Mouse (Mus musculus): ENCODE data around the gene Fam184b. TPM values are rescaled to one million over a fixed set of nuclear protein-coding genes. Genes with fewer than 3 reads are reported as not detected.

The Fam184b gene
- 0.79 and 0.83 TPM in 2 replicates for polyA plus RNA-seq (2016; fragmentation: Nextera tagmentation; extraction: Ambion mirVana)

DNA sequence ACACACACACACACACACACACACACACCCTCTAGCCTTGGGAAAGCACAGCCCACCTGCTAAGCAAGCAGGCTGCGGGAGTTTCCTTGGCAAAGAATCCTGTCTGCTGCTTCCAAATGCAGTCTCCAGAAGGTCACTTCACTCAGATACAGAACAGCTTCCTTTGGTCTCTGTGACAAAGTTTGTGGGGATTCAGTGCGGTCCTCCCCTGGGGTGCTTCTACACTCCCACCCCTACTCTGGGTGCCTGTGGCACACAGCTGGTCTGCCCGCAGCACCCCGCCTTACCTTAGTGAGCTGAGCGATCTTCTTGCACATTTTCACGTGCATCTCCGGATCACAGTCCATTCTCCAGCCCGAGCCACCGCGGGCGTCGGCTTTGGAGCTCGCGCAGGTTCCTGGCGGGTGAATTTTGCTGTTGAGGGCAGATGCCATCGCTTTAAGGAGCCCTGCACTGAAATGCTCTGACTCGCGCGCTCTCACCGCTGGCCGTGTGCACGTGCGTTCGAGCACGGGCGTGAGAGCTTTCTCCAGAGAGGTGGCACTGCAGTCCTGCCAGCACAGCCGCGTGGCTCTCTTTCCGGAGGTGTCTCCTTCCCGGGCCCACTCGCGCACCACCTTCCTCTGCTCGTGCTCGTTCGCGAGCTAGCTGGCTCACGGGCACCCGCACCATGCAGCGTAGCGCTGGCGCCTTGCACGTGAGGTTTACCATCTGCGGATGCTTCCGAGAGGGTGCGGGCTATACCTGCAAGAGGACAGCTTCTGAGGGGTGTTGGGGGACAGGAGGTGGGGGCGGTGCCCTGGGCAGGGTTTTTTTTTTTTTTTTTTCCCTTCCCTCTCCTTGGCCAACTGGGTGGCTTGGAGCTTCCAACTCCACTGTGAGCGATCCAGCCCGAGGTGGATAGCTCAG, at the start of gene Fam184b:
Gene Fam184b (minus strand): TSS at position 809 of the 909 bp plus-strand sequence.
- WGBS, result under 1% methylated on average over 48 of the region's 48 CpGs

DNA sequence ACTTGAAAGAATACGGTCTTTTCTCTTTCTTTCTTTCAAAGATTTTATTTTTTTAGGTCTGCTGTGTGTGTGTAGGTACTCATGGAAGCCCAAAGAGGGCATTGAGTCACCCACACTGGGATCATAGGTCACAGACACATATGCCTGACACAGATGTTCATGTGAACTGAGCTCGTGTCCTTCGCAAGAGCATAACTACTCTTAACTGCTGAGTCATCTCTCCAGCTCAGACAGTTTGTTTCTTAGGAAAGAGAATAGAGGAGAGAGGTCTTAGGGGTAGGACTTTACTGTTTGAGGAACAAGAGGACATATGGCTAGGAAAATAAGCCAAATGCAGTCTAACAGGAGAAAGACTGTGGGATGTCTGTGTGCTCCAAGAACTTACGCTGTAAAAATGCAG, 49.7 kb upstream of the Fam184b start:
- Histone ChIP-seq H3K36me3 (peaks cover 3% of the 10 kb centered on the region), H3K9ac (no peak overlapping the region), H3K4me2 (replicated peaks) (no peak overlapping the region), H3K4me3 (no peak overlapping the region), H3K9me3 (replicated peaks) (no peaks in the 10 kb centered on the region), H3K4me1 (no peaks in the 10 kb centered on the region), H3K27ac (no peak overlapping the region), H3K27me3 (no peaks in the 10 kb centered on the region)
- ATAC-seq (ENCODE audit: low FRiP score), result no peak
- WGBS, result 92% methylated on average over 4 of the region's 4 CpGs

More for the DNA sequence above, at the start of gene Fam184b:
- Histone ChIP-seq H3K9me3 (replicated peaks) (no peaks in the 10 kb centered on the region), H3K27ac (no peak within 1 kb of the TSS), H3K4me1 (peaks cover 9% of the 10 kb centered on the region), H3K4me3 (peak within 1 kb of the TSS; percentile 64), H3K36me3 (no peaks in the 10 kb centered on the region), H3K4me2 (replicated peaks) (peak within 1 kb of the TSS; percentile 94), H3K27me3 (peaks cover 14% of the 10 kb centered on the region), H3K9ac (peak within 1 kb of the TSS; percentile 66)
- peak; percentile 93 for ATAC-seq (ENCODE audit: low FRiP score)

DNA sequence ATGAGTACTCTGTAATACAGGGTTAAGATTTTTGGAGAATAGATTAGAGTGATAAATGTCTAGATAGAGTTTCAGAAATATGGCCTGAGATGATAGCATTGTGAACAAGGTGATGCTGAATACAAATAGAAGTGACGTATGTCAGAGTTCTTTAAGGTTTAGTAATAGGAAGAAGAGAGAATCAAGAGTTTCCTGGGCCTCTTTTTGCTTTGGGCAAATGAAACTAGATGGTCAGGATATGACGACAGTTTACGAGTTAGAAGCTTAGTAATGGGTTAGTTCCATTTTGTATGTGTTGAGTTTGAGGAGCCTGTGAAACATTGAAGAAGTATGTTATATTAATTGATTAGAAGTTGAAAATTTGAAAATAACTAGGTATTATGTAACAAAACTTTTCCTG, 46.8 kb upstream of the Fam184b start:
- Histone ChIP-seq H3K4me2 (replicated peaks) (no peak overlapping the region), H3K27me3 (no peaks in the 10 kb centered on the region), H3K9ac (no peak overlapping the region), H3K27ac (no peak overlapping the region), H3K4me3 (no peak overlapping the region), H3K4me1 (no peaks in the 10 kb centered on the region), H3K36me3 (peaks cover 4% of the 10 kb centered on the region), H3K9me3 (replicated peaks) (no peaks in the 10 kb centered on the region)
- 92% methylated on average over 3 of the region's 3 CpGs for WGBS
- no peak for ATAC-seq (ENCODE audit: low FRiP score)

DNA sequence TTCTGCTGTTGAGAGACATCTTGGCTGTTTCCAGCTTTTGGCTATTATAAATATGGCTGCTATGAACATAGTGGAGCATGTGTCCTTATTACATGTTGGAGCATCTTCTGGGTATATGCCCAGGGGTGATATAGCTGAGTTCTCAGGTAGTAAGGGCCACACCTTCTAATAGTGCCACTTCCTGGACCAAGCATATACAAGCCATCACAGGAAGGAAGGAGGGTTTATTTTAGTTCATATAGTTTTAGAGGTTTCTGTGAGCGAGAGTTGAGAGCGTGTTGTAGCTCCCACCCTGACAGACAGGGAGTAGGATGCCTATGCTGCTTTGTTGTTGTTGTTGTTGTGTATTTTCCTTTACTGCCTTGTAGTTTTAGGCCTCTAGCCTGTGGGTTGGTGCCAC, 45.8 kb upstream of the Fam184b start:
- H3K36me3 ChIP-seq, result peaks cover 4% of the 10 kb centered on the region
- H3K4me3 ChIP-seq, result no peak overlapping the region
- H3K9ac ChIP-seq, result no peak overlapping the region
- 98% methylated on average over 2 of the region's 2 CpGs for WGBS
- H3K9me3 ChIP-seq (replicated peaks), result no peaks in the 10 kb centered on the region
- H3K4me1 ChIP-seq, result no peaks in the 10 kb centered on the region
- no peak overlapping the region for H3K4me2 ChIP-seq (replicated peaks)
- H3K27ac ChIP-seq, result no peak overlapping the region
- ATAC-seq (ENCODE audit: low FRiP score), result no peak
- no peaks in the 10 kb centered on the region for H3K27me3 ChIP-seq

DNA sequence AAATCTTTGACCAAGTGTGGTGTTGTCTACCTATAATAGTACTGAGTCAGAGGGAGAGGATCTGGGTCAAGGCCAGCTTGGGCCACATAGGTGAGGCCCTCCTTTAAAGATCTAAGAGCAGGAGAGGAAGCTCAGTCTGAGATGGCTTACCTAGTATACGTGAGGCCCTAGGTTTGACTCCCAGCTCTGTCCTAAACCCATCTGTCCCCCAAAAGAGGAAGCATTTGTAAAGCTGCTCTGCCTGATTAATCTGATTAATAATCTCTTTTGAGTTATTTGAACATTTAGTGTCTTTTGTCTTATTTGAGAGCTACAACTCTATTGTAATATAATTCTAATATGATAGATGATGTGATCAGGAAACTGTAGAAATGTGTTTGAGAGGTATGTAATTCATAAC, 44.0 kb upstream of the Fam184b start:
- Histone ChIP-seq H3K27me3 (no peaks in the 10 kb centered on the region), H3K4me1 (no peaks in the 10 kb centered on the region), H3K4me3 (no peak overlapping the region), H3K36me3 (peaks cover 7% of the 10 kb centered on the region; the same call in 1 of the 2 replicates), H3K9me3 (replicated peaks) (no peaks in the 10 kb centered on the region), H3K27ac (no peak overlapping the region), H3K4me2 (replicated peaks) (no peak overlapping the region), H3K9ac (no peak overlapping the region)
- 94% methylated on average over 1 of the region's 1 CpGs for WGBS
- no peak for ATAC-seq (ENCODE audit: low FRiP score)

DNA sequence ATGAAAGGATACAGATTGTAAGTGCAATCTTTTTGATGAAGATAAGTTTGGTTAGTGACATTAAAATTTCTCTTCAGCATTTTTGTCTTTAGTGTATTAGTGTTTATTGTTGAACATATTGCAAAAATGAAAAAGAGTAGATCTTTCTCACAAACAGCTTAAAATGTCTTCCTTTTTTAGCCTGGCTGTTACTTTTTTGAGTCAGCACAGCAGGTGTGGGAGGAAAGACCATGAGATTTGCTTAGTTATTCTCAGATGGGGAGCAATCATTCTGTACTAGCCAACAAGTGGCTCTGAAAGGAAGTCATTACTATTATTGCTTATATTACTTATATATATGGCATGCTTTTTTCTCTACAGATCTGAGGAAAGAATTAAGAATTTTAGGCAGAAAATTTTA, 40.5 kb upstream of the Fam184b start:
- H3K27me3 ChIP-seq, result no peaks in the 10 kb centered on the region
- H3K4me2 ChIP-seq (replicated peaks), result no peak overlapping the region
- peaks cover 13% of the 10 kb centered on the region for H3K36me3 ChIP-seq
- no peaks in the 10 kb centered on the region for H3K9me3 ChIP-seq (replicated peaks)
- H3K9ac ChIP-seq, result no peak overlapping the region
- no peak overlapping the region for H3K4me3 ChIP-seq
- ATAC-seq (ENCODE audit: low FRiP score), result no peak
- no peak overlapping the region for H3K27ac ChIP-seq
- H3K4me1 ChIP-seq, result no peaks in the 10 kb centered on the region

DNA sequence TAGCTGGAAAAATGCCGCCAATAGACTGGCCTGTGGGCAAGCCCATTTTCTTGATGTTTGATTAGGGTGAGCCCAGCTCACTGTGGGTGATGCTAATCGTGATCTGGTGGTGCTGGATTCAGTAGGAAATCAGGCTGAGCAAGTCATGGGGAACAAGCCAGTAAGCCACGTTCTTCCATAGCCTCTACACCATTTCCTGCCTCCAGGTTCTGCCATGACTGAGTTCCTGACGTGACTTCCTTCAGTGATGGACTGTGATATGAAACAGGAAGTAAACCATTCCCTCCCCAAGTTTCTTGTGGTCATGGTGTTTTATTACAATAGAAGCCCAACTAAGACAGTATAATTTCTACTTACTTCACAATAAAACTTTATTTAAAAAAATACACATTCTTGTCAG, 38.2 kb upstream of the Fam184b start:
- Histone ChIP-seq H3K27me3 (no peaks in the 10 kb centered on the region), H3K27ac (no peak overlapping the region), H3K9me3 (replicated peaks) (no peaks in the 10 kb centered on the region), H3K9ac (no peak overlapping the region), H3K4me3 (no peak overlapping the region), H3K36me3 (peaks cover 9% of the 10 kb centered on the region; the same call in 1 of the 2 replicates), H3K4me1 (no peaks in the 10 kb centered on the region), H3K4me2 (replicated peaks) (no peak overlapping the region)
- 79% methylated on average over 4 of the region's 4 CpGs for WGBS
- ATAC-seq (ENCODE audit: low FRiP score), result no peak

DNA sequence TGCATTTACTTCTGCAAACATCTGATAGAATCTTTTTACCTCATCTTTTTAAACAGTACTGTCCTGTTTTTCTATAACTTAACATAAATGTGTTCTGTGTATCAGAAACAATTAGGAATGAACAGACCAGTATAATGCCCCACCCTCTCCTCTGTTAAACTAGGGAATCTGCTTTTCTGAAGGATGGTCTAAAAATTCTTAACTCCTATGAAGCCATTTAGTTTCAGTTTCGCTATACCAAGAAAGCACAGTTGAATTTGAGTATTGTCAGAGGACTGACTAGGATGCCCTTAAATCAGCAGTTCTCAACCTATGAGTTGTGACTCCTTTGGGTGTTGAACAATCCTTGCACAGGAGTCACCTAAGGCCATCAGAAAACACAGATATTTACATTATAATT, 35.6 kb upstream of the Fam184b start:
- Histone ChIP-seq H3K4me1 (peaks cover 8% of the 10 kb centered on the region; the same call in 1 of the 2 replicates), H3K36me3 (peaks cover 9% of the 10 kb centered on the region; the same call in 1 of the 2 replicates), H3K9ac (no peak overlapping the region), H3K27me3 (no peaks in the 10 kb centered on the region), H3K9me3 (replicated peaks) (no peaks in the 10 kb centered on the region), H3K27ac (no peak overlapping the region), H3K4me3 (no peak overlapping the region), H3K4me2 (replicated peaks) (no peak overlapping the region)
- ATAC-seq (ENCODE audit: low FRiP score), result no peak
- 88% methylated on average over 1 of the region's 1 CpGs for WGBS

DNA sequence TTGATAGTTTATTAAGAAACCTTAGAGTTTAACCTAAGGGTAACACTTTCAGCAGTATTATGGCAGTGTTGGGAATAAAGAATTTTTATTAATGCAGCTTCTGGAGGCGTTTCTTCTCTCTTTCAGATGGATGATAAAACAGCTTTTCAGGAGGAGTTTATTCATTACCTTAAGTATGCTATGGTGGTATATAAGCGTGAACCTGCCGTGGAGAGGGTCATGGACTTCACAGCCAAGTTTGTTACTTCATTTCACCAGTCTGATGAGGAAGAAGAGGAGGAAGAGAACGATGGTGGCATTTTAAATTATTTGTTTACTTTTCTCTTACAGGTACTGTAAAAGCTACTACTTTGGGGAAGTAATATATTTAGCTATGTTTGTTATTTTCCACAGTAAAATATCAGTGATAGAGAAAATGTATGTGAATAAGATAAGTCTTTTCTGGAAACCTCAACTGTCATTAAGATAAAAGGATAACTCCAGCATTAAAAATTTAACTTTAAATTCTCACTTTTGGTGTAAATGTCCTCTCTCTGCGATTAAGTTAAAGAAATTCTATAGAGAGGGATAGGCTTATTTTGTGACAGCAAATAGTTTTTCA, 31.6 kb upstream of the Fam184b start:
- H3K4me2 ChIP-seq (replicated peaks), result peak overlapping the region; percentile 80
- 63% methylated on average over 5 of the region's 5 CpGs for WGBS
- H3K36me3 ChIP-seq, result peaks cover 3% of the 10 kb centered on the region; the same call in 1 of the 2 replicates
- H3K4me1 ChIP-seq, result peaks cover 12% of the 10 kb centered on the region
- H3K27me3 ChIP-seq, result no peaks in the 10 kb centered on the region
- ATAC-seq (ENCODE audit: low FRiP score), result no peak
- H3K9me3 ChIP-seq (replicated peaks), result no peaks in the 10 kb centered on the region
- H3K9ac ChIP-seq, result no peak overlapping the region
- no peak overlapping the region for H3K27ac ChIP-seq
- peak overlapping the region; percentile 68 for H3K4me3 ChIP-seq

DNA sequence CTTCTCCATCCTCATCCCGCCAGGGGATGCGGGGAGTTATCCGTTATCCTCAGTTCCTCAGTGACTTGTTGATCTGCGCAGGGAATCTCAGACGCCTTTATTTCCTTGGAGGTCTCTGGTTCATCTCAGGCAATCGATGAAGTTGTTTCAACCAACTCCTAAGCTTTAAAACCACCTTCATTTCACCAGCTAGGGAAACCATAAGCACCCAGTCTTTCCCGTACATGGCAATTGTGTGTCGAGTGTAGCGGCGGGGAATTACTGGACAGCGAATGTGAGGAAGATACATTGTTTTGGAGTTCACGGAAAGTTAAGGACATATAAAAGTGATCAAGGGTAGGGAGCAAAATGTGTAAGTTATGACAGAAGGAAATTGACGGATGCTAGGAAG, 30.9 kb upstream of the Fam184b start:
- H3K9me3 ChIP-seq (replicated peaks), result no peaks in the 10 kb centered on the region
- H3K4me3 ChIP-seq, result peak overlapping the region; percentile 68
- H3K36me3 ChIP-seq, result no peaks in the 10 kb centered on the region
- peak overlapping the region; percentile 62 for H3K9ac ChIP-seq
- peak overlapping the region; percentile 79 for H3K27ac ChIP-seq
- ATAC-seq (ENCODE audit: low FRiP score), result no peak
- no peaks in the 10 kb centered on the region for H3K27me3 ChIP-seq
- peaks cover 12% of the 10 kb centered on the region for H3K4me1 ChIP-seq
- peak overlapping the region; percentile 80 for H3K4me2 ChIP-seq (replicated peaks)
- WGBS, result under 1% methylated on average over 13 of the region's 13 CpGs

DNA sequence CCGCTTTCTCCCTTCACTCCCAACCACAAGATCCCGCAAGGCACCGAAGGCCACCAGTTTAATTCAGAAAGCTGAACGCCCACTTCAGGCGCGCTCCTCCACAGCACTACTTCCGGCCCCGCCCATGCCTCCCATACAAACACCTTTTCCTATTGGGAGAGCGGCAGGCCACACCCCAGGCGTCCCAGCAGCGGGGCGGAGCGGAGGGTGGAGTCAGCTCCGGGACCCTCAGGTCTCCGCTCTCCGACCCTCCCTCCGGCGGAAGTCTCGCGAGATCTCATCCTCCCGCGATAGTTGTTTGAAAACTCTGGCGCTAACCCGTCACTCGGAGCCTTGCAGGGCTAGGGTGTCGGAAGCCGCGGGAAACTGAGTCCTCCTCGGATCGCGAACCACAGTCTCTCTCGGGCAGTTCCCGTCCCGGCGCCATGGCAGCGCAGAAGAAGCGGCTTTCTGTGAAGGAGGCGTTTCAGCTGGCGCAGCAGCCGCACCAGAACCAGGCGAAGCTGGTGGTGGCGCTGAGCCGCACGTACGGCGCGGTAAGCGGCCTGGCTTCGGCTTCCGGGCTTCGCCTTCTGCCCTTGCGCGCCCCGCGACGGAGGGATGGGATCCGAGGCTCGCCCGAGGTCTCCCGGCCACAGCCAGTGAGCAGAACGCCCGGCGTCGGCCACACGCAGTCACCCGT, 30.3 kb upstream of the Fam184b start, which contains the start of gene Ncapg:
Gene Ncapg (plus strand): TSS at position 322 of the 682 bp plus-strand sequence.
- Histone ChIP-seq H3K4me1 (peaks cover 12% of the 10 kb centered on the region), H3K36me3 (no peaks in the 10 kb centered on the region), H3K4me2 (replicated peaks) (peak within 1 kb of the TSS; percentile 80), H3K9me3 (replicated peaks) (no peaks in the 10 kb centered on the region), H3K9ac (peak within 1 kb of the TSS; percentile 76), H3K27me3 (no peaks in the 10 kb centered on the region), H3K27ac (peak within 1 kb of the TSS; percentile 83), H3K4me3 (peak within 1 kb of the TSS; percentile 68)
- under 1% methylated on average over 66 of the region's 66 CpGs for WGBS
- ATAC-seq (ENCODE audit: low FRiP score), result peak; percentile 100

DNA sequence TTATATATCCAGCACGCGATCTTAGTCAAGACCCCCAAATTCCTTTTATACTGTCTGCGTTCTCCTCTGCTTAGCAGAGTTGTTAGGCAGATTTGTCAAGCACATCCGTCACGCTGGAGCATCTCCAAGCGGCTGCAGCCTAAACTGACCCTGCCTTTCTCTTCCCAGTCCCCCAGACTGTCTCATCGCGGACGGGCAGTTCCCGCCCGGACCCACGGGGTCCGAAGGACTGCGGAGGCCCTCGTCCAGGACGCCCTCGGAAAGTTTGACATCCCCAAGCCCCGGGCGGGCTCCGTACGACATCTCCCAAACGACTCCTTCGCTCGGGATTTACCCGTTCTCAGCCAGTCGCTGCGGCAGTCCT, 29.8 kb upstream of the Fam184b start:
- no peaks in the 10 kb centered on the region for H3K36me3 ChIP-seq
- peak; percentile 84 for ATAC-seq (ENCODE audit: low FRiP score)

More for the DNA sequence above, 29.8 kb upstream of the Fam184b start:
- Histone ChIP-seq H3K9ac (peak overlapping the region; percentile 76), H3K27me3 (no peaks in the 10 kb centered on the region), H3K4me2 (replicated peaks) (peak overlapping the region; percentile 80), H3K9me3 (replicated peaks) (no peaks in the 10 kb centered on the region), H3K4me1 (peaks cover 12% of the 10 kb centered on the region), H3K27ac (peak overlapping the region; percentile 83), H3K4me3 (peak overlapping the region; percentile 68)
- WGBS, result under 1% methylated on average over 27 of the region's 27 CpGs

Data from hindbrain, embryonic 12.5 days (tissue).